Mouse (Mus musculus): ENCODE results near the gene Hoxb9. TPM values are rescaled to one million over a fixed set of nuclear protein-coding genes. Genes with fewer than 3 reads are reported as not detected.
A peak's percentile ranks its signal among the peaks of the same experiment; 100 is the strongest.

The Hoxb9 gene
- polyA plus RNA-seq, 1 experiment from 2014 or later: 21.5 TPM

GRCm38 (mm10) chr11:96274428-96274827 is 3.2 kb downstream of the Hoxb9 start:
- H3K9me3 ChIP-seq (ENCODE audit: low read length): no peaks in the 10 kb centered on the region
- no peaks in the 10 kb centered on the region for H3K36me3 ChIP-seq (ENCODE audit: insufficient read depth, low read length)
- H3K4me1 ChIP-seq (ENCODE audit: insufficient read depth, low read length): peaks cover 68% of the 10 kb centered on the region
- H3K9ac ChIP-seq (replicated peaks; ENCODE audit: low read length): peak overlapping the region; percentile 85; the same call in 1 of the 2 replicates
- peak overlapping the region; percentile 71 for H3K4me3 ChIP-seq (ENCODE audit: low read length)
- H3K4me2 ChIP-seq (replicated peaks; ENCODE audit: low read depth, low read length): peak overlapping the region; percentile 86
- H3K27ac ChIP-seq (ENCODE audit: low read length): peak overlapping the region; percentile 16; the same call in 1 of the 2 replicates
- WGBS: 51% methylated on average over 10 of the region's 10 CpGs
- no peak for ATAC-seq (ENCODE audit: low FRiP score, low TSS enrichment)
- H3K27me3 ChIP-seq (ENCODE audit: insufficient read depth, low read length): no peaks in the 10 kb centered on the region; the same call in 1 of the 2 replicates

GRCm38 (mm10) chr11:96275896-96276295 is 4.6 kb downstream of the Hoxb9 start:
- Histone ChIP-seq H3K27ac (ENCODE audit: low read length) (peak overlapping the region; percentile 86), H3K4me2 (replicated peaks; ENCODE audit: low read depth, low read length) (peak overlapping the region; percentile 90), H3K36me3 (ENCODE audit: insufficient read depth, low read length) (no peaks in the 10 kb centered on the region), H3K9ac (replicated peaks; ENCODE audit: low read length) (peak overlapping the region; percentile 78), H3K4me1 (ENCODE audit: insufficient read depth, low read length) (peaks cover 65% of the 10 kb centered on the region), H3K27me3 (ENCODE audit: insufficient read depth, low read length) (no peaks in the 10 kb centered on the region), H3K4me3 (ENCODE audit: low read length) (no peak overlapping the region), H3K9me3 (ENCODE audit: low read length) (no peaks in the 10 kb centered on the region)
- 33% methylated on average over 4 of the region's 4 CpGs for WGBS
- no peak for ATAC-seq (ENCODE audit: low FRiP score, low TSS enrichment)

GRCm38 (mm10) chr11:96277151-96278044 is 6.1 kb downstream of the Hoxb9 start:
- Histone ChIP-seq H3K27ac (ENCODE audit: low read length) (peak overlapping the region; percentile 86), H3K4me2 (replicated peaks; ENCODE audit: low read depth, low read length) (peak overlapping the region; percentile 90), H3K9me3 (ENCODE audit: low read length) (no peaks in the 10 kb centered on the region), H3K9ac (replicated peaks; ENCODE audit: low read length) (peak overlapping the region; percentile 78), H3K4me3 (ENCODE audit: low read length) (peak overlapping the region; percentile 84), H3K4me1 (ENCODE audit: insufficient read depth, low read length) (peaks cover 69% of the 10 kb centered on the region), H3K36me3 (ENCODE audit: insufficient read depth, low read length) (no peaks in the 10 kb centered on the region), H3K27me3 (ENCODE audit: insufficient read depth, low read length) (no peaks in the 10 kb centered on the region)
- ATAC-seq (ENCODE audit: low FRiP score, low TSS enrichment): no peak
- WGBS: 4% methylated on average over 35 of the region's 35 CpGs

- H3K27me3 ChIP-seq (ENCODE audit: insufficient read depth, low read length): no peaks in the 10 kb centered on the region
- H3K4me1 ChIP-seq (ENCODE audit: insufficient read depth, low read length): peaks cover 62% of the 10 kb centered on the region
- ATAC-seq (ENCODE audit: low FRiP score, low TSS enrichment): no peak
- peak overlapping the region; percentile 86 for H3K27ac ChIP-seq (ENCODE audit: low read length)
- peak overlapping the region; percentile 84 for H3K4me3 ChIP-seq (ENCODE audit: low read length)
- WGBS: 7% methylated on average over 14 of the region's 14 CpGs
- H3K9ac ChIP-seq (replicated peaks; ENCODE audit: low read length): peak overlapping the region; percentile 78
- H3K4me2 ChIP-seq (replicated peaks; ENCODE audit: low read depth, low read length): peak overlapping the region; percentile 90
- H3K9me3 ChIP-seq (ENCODE audit: low read length): no peaks in the 10 kb centered on the region
- no peaks in the 10 kb centered on the region for H3K36me3 ChIP-seq (ENCODE audit: insufficient read depth, low read length)
Observed at GRCm38 (mm10) chr11:96278324-96278723, 7.1 kb downstream of the Hoxb9 start.

- Histone ChIP-seq H3K4me1 (ENCODE audit: insufficient read depth, low read length) (peaks cover 58% of the 10 kb centered on the region), H3K4me3 (ENCODE audit: low read length) (peak overlapping the region; percentile 84), H3K4me2 (replicated peaks; ENCODE audit: low read depth, low read length) (peak overlapping the region; percentile 90), H3K9me3 (ENCODE audit: low read length) (no peaks in the 10 kb centered on the region), H3K27ac (ENCODE audit: low read length) (peak overlapping the region; percentile 100; the same call in 1 of the 2 replicates), H3K9ac (replicated peaks; ENCODE audit: low read length) (no peak overlapping the region; the same call in 1 of the 2 replicates), H3K36me3 (ENCODE audit: insufficient read depth, low read length) (no peaks in the 10 kb centered on the region), H3K27me3 (ENCODE audit: insufficient read depth, low read length) (no peaks in the 10 kb centered on the region)
- 0% methylated on average over 9 of the region's 9 CpGs for WGBS
- peak; percentile 55; the same call in 1 of the 2 replicates for ATAC-seq (ENCODE audit: low FRiP score, low TSS enrichment)
Observed at GRCm38 (mm10) chr11:96278773-96279172, 7.5 kb downstream of the Hoxb9 start.

- H3K9ac ChIP-seq (replicated peaks; ENCODE audit: low read length): peak overlapping the region; percentile 79
- H3K36me3 ChIP-seq (ENCODE audit: insufficient read depth, low read length): no peaks in the 10 kb centered on the region
- no peaks in the 10 kb centered on the region for H3K9me3 ChIP-seq (ENCODE audit: low read length)
- H3K27ac ChIP-seq (ENCODE audit: low read length): peak overlapping the region; percentile 100
- ATAC-seq (ENCODE audit: low FRiP score, low TSS enrichment): no peak
- peak overlapping the region; percentile 90 for H3K4me2 ChIP-seq (replicated peaks; ENCODE audit: low read depth, low read length)
- H3K4me3 ChIP-seq (ENCODE audit: low read length): peak overlapping the region; percentile 84
- no peaks in the 10 kb centered on the region for H3K27me3 ChIP-seq (ENCODE audit: insufficient read depth, low read length)
- 6% methylated on average over 31 of the region's 31 CpGs for WGBS
- peaks cover 53% of the 10 kb centered on the region for H3K4me1 ChIP-seq (ENCODE audit: insufficient read depth, low read length)
Observed at GRCm38 (mm10) chr11:96279421-96280233, 8.4 kb downstream of the Hoxb9 start.

GRCm38 (mm10) chr11:96280399-96281378 is 9.4 kb downstream of the Hoxb9 start:
- Histone ChIP-seq H3K27me3 (ENCODE audit: insufficient read depth, low read length) (no peaks in the 10 kb centered on the region), H3K36me3 (ENCODE audit: insufficient read depth, low read length) (no peaks in the 10 kb centered on the region), H3K27ac (ENCODE audit: low read length) (peak overlapping the region; percentile 100), H3K4me1 (ENCODE audit: insufficient read depth, low read length) (peaks cover 50% of the 10 kb centered on the region), H3K9ac (replicated peaks; ENCODE audit: low read length) (peak overlapping the region; percentile 79), H3K4me3 (ENCODE audit: low read length) (peak overlapping the region; percentile 84), H3K4me2 (replicated peaks; ENCODE audit: low read depth, low read length) (peak overlapping the region; percentile 90), H3K9me3 (ENCODE audit: low read length) (no peaks in the 10 kb centered on the region)
- ATAC-seq (ENCODE audit: low FRiP score, low TSS enrichment): no peak
- WGBS: 22% methylated on average over 8 of the region's 8 CpGs

- Histone ChIP-seq H3K4me2 (replicated peaks; ENCODE audit: low read depth, low read length) (peak overlapping the region; percentile 90), H3K4me3 (ENCODE audit: low read length) (peak overlapping the region; percentile 84), H3K27ac (ENCODE audit: low read length) (peak overlapping the region; percentile 100), H3K4me1 (ENCODE audit: insufficient read depth, low read length) (peaks cover 43% of the 10 kb centered on the region), H3K36me3 (ENCODE audit: insufficient read depth, low read length) (no peaks in the 10 kb centered on the region), H3K9ac (replicated peaks; ENCODE audit: low read length) (peak overlapping the region; percentile 79), H3K27me3 (ENCODE audit: insufficient read depth, low read length) (no peaks in the 10 kb centered on the region), H3K9me3 (ENCODE audit: low read length) (no peaks in the 10 kb centered on the region)
- ATAC-seq (ENCODE audit: low FRiP score, low TSS enrichment): no peak
- 7% methylated on average over 18 of the region's 18 CpGs for WGBS
Observed at GRCm38 (mm10) chr11:96281396-96281795, 10.1 kb downstream of the Hoxb9 start.

Measured in kidney, embryonic 16.5 days (tissue).